Mouse (Mus musculus) heart, adult 11 months (tissue): Measurements from ENCODE around the gene Pcbd2.

Experiments
- DNase-seq: peaks from one replicate; pipeline ENCODE4 v3.0.0; 2022

The Pcbd2 gene

DNA sequence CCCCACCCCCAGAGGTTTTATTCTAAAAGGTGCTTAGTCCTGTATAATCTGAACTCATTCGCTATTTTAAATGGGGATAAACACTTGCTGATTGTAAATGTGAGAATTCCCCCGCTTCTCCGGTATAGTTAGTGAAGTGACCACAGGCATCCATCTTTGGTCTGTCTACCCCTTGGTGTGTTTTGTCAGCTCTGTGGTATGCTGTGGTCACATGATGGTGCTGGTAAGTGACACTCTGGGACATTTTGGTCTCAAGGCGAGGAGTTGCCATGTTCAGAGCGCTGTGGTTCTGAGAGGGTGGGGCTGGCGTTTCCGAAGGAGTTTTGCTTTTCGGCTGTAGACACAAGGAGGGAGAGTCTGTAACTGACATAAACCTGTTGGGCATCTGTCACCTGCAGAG, 10.7 kb downstream of the Pcbd2 start:
- DNase-seq: no peak

DNA sequence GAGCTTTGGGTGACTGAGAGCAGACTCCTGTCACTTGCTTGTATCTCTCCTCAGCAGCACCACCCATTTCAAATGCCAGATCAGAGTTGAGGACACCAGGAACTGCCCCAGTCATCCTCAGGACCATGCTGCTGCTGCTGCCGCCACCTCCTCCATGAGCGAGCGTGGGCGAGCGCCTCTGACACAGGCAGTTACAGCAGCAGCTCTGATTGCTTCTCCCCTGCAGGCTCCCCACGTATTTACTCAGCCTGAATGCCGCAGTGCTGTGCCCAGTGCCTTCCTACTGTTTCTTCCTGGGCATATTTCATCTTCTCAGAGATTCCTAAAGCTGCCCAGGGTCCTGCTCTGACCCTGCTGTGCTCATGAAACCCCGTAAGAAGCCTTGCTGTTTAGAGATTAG, 15.1 kb downstream of the Pcbd2 start:
- no peak for DNase-seq

DNA sequence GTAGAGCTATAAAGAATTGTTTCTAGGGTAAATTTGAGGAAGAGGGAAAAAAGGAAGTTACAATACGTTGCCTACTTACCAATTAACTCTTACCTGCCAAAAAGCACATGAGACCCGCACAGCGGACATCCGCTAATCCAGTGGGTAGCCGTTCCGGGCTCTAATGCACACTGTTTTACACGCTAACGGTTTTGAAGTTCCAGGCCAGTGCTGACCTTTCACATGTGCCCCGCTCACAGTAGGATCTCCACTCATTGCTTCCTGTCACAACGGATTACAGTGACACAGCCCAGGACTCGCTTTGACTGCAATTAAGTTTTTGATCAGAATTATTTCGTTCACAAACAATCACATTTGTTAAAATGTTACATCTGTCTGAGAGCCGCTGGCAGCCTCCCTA, 27.2 kb downstream of the Pcbd2 start:
- DNase-seq: no peak

DNA sequence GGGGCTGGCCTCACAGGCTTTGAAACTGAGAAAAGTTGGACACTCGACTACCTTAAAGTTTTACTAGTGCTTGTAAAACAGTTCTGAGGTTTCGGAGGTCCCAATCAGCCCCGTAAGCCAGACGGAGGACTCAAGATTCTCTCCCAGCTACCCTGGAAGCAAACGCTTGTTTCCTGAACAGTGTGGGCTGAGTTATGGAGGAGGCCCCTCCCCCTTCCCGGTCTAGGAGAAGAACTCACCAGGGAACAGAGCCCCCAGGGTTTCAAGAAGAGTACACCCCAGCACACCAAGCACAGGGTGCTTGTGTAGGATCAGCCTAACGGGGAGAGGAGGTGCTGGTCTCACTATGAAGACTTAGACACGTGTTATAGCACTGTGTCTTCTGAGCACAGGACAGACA, 29.6 kb downstream of the Pcbd2 start:
- no peak for DNase-seq

DNA sequence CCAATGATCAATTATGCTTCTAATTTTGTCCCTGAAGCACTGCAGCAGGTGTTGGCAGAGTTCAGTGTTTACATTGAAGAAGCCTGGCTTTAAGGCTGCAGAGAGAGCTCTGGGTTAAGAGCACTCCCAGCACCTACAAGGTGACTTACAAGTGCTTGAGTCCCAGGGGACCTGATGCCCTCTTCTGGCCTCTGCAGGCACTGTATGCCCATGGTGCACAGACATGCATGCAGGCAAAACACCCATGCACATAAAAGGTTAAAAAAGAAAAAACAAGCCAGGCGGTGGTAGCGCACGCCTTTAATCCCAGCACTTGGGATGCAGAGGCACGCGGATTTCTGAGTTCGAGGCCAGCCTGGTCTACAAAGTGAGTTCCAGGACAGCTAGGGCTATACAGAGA, 30.5 kb downstream of the Pcbd2 start:
- no peak for DNase-seq

DNA sequence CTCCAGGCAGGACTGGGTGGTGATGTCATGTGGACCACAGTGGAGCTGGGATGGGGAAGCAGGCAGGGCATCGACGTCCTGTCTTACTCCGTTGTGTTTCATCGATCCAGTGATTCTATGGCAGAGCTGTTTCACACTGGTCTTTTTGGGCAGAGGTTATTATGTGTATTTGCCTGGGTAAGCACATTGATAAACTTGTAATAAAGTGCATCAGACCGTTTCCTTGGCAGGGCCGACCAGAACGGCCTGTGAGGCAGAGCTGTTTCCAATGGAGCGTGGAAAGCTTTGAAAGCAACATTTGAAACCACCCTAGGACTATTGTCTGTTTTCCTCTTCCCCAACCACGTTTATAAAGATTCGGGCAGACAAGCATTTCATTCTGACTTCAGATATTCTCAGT, 33.4 kb downstream of the Pcbd2 start:
- no peak for DNase-seq

DNA sequence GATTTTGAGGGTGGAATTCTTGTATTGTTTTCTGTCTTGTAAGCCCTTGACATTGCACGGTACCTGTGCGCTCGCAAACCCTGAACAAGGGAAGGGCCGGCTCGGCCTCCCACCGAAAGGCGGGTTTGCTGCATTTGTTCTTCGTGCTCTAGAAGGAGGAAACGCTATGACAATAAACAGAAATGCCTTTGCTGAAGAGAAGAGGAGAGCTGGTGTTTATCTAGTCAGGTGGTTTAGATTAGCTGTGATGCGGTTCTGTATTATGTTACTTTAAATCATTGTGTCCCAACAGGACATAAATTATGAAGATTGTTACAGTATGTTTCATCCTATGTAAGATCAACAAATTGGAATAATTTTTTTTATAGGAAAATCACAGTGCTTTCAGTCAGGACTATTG, 34.3 kb downstream of the Pcbd2 start:
- DNase-seq: no peak

DNA sequence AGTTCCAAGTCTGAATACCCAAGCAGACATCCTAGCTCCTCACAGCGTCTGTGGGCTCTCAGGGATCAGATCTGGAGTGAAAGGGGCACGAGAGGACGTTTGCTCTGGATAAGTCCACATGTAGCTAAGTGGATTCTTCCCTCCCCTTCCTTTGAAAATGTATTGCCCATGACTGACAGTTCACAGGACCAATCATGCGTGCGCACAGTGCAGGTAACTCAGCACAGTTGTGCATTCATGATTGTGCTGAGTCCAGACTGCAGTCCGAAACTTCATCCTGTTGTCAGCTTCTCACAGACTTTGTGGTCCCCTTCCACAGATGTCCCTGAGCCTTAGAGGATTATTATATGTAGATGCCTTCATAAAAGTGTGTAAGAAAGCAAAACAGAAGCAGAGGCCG, 47.2 kb downstream of the Pcbd2 start:
- no peak for DNase-seq

DNA sequence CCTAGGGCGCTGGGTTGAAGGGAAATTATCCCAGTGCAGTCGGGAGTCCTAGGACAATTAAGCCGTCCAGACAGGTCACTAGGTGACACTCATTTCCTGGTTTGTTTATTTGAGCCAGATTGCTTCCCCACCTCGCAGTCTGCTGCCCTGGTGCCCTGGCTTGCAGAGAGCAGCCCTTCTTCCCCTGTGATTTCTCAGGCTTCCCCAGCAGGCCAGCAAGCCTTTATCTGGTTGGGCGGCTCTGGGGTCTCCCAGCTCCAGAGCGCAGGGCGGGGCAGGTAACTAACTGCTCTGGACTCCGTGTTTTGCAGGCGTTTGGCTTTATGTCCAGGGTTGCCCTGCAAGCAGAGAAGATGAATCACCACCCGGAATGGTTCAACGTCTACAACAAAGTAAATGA, 47.9 kb downstream of the Pcbd2 start:
- no peak for DNase-seq

DNA sequence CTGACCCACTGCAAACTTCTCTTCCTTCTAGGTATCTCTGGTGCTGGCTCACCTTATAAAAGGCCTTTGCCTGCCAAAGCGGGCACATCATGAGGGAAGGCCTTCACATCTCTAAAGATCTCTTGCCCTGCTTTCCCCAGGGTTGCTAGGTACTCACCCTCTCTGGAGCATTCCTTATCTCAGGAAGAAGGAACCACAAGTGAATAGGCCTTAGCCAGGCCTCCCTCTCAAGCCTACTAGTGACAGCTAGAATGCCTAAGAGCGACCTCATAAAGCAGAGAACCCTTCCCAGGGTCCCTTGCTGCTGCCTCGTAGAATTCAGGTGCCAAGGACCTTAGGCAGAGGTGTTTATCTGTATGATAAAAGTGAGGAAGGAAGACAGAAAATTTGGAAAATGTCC, 57.1 kb downstream of the Pcbd2 start, which contains the start of gene Catsper3:
Gene Catsper3, plus strand, starts transcription at position 301 of the 400 bp plus-strand sequence.
- no peak for DNase-seq

DNA sequence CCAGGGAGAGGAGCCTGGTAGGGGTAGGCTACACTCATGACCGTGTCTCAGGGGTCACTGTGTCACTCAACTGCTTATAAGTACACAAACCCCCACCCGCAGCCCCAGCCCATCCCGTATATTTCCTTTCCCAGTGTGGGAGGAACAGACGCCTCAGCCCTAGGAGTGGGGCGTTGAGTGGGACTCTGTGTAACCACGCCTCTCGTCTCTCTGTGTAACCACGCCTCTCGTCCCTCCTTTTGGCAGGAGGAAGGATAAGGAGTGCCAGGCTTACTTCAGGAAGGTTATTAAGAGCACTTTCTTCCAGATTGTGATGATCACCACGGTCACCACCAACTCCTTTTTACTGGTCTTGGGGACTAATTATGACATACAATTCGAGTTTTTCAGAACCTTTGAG, 59.0 kb downstream of the Pcbd2 start:
- no peak for DNase-seq

DNA sequence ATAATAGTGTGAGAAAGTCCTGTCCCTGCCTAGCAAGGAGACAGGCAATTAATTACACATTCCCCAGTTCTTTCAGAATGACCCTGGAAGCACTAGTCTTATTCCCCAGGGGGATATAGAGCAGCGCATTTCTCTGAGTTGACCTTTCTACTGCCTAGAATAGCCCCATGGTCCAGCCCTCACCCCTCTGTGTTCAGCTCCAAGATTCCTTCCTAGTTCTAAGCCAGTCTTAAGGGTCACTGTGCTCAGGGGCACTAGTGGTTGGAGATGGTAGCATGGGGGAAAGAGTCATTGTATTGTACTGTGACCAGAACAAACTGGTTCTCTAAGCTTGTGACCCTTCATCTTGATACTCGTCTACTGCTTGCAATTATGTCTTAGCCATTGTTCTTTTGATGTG, 74.1 kb downstream of the Pcbd2 start:
- DNase-seq: no peak

DNA sequence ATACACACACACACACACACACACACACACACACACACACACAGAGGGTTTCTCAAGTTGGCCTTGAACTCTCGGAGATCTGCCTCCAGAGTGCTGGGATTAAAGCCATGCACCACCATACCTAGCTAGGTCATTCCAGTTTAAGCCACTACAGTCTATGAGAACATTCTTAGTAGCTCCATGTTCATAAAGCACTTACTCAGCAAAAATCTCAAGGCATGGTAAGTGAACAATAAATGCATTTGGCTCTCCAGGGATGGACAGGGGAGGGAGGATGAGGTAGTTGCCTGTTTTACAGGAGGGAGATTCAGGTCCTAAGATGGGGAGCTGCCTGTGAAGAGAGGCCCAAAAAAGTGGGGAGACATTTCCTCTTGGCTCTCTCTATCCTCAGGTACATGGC, 76.8 kb downstream of the Pcbd2 start:
- DNase-seq: no peak

DNA sequence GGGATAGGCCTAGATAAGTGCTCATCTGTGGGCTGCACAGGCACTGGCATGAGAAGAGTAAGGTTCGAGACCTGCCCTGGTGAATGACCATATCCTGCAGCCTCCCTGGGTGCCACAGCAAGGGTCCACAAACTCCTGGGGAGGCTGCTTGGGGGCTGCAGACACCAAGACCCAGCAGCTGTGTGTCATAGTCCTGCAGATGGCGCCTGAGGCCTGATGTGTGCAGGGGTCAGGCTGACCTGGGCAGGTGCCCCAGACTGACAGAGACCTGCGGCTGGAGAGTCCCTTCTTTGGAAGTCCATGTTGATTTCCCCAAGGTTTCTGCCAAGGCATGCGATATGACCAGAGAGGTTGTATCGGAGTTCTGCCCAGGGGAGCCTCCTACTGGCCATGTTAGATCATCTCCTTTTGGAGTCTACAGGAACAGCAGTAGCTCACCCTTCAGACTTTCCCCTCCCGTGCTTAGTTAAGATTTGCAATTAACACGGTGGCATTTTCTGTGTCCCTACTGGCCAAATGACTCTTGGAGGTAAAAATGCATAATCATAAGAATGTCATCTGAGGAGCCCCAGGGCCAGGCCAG, 82.0 kb downstream of the Pcbd2 start:
- DNase-seq: peak; percentile 55

DNA sequence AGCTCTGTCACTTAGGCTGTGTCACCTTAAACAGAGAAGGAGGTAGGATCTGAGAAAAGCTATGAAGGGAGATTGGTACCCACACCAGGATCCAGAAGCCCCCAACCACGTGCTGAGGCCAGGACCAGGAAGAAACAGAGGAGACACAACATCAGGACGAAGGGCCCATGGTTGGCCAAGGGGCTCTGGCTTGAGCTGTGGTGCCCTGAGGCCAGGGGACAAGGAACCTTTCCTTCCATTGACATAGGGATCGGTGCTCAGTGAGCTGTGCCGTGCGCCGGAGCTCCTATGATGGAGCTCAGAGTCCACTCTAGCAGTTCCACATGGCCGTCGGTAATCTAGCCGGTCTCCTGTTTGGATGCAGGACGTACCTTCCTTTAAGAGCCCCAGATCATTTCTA, 82.5 kb downstream of the Pcbd2 start:
- peak; percentile 54 for DNase-seq

DNA sequence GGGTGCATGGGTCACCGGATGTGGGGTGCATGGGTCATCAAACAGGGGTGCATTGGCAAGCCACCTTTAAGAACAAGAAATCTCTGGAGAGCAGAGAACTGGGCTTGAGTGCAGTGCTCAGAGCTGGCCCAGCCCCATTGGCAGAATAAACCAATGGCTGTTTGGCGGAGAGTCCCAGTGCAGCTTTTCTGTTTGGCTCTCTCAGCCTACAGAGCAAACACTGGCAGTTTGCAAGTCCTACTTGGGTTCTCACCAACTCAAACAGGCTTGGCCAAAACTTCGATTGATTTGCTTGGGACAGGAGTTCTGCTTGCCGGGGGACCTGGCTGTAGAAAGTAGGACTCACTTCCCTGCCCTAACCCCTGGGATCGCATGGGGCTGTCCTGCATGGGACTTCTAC, 83.8 kb downstream of the Pcbd2 start:
- DNase-seq: no peak

DNA sequence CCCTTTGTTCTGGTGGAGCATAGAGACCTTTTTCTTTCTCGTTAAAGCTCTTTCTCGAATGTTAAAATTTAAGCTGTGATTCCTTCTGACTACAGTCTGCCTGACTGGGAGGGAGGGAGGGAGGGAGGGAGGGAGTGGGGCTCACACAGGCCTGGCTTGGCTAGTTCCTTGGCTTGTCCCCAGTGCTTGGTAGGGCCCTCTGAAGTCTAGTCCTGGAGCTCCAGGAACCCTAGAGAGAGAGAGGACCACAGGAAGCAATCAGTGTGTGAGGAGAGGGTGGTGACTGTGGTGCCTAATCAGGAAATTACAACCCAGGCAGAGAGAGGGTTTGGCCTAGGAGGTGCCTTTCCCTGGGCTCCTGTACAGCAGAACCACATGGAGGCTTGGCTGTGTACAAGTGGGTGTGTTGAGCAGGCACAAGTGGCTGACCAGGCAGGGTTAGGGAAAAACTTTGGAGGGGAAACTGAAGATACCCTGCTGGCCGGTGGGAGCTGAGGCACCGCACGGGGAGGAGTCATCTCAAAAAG, 86.4 kb downstream of the Pcbd2 start:
- no peak for DNase-seq

DNA sequence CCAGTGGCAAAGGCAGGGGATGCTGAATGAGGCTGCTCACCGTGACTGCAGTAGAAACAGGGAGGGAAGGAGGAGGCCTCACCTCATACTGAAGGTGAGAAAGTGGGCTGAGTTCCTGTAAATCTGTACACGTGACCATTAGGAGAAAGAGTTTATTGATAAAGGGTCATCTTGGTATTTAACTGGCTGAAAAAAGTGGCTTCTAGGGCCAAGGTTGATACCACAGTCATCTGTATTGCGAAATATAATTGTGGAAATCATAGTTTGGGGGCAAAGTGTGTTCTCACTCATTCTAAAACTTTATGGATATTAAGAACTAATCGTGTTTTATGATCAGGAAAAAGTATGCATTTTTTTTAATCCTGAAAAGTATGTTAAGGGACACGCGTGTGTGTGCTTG, 87.7 kb downstream of the Pcbd2 start:
- DNase-seq: no peak

DNA sequence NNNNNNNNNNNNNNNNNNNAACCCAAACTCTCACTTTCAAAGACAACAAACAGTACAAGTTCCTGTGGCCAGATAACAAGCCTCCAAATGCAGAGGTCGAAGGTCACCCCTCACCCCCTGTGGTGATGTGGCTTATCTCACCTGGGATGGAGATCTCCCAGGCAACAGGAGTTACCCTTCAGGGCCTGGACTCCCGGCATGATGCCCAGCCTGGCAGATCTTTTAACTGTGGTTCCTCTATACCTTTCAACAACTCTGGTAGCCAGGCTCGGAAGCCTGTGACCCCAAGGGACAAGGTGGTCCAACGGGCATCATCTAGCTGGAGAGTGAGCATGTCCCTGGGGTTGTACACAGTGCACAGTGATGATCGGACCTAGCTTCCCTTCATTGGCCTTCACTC, 95.3 kb downstream of the Pcbd2 start:
- no peak for DNase-seq

DNA sequence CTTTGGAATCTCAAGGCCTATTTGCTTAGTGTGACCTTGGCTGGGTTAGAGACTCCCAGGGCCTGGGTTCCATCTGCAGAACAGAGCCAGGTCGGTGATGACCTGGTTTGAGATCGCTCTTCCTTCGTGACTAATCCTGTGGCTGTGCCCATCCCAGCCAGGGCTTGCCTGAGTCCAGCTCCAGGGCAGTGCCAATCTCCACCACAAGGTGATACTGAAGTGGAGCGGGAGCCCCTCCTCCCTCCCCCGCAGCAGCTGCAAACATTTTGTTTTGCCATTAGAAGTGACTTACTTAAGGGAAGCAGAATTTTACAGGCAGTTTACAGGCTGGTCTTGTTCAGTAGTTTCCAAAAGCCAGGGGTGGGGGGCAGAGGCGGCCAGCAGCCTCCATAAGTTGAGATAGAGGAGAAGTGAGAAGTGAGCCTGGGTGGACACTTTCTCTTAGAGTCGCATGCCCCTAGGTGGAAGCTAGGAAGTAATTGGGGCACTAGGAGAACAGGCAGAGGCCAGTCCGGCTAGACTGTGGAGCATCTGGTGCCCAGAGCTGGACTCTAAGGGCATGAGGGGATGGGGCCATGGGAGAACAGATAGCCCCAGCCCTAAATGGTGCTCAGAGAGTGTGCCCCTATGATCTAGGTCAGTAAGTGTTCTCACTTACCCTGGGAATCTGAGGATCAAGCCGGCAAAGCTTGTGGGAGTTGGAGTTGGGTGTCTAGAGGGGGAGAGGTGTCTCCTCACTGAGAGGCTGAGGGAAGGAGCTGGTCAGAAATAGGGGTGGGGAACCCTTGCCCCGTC, 97.2 kb downstream of the Pcbd2 start:
- no peak for DNase-seq

DNA sequence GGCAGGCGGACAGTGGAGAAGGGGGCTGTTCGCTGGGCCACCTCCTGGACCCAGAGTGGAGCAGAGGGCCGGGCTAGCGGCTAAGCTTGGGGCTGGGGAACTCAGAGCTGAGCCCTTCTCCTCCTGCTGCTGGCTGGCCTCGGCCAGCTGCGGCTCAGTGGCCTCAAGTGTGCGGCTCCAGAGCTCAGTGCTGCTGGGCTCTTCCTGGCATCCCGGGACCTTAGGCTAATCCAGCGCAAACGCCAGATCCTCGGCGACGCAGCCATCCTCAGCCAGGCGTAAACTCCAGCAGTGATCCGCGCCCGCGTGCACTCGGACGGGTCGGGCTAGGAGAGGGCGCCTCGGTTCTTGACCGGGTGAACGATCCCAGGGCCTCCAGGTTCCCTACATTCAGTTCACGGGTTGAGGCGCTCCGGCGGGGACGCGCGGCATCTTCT, 98.1 kb downstream of the Pcbd2 start:
- no peak for DNase-seq

DNA sequence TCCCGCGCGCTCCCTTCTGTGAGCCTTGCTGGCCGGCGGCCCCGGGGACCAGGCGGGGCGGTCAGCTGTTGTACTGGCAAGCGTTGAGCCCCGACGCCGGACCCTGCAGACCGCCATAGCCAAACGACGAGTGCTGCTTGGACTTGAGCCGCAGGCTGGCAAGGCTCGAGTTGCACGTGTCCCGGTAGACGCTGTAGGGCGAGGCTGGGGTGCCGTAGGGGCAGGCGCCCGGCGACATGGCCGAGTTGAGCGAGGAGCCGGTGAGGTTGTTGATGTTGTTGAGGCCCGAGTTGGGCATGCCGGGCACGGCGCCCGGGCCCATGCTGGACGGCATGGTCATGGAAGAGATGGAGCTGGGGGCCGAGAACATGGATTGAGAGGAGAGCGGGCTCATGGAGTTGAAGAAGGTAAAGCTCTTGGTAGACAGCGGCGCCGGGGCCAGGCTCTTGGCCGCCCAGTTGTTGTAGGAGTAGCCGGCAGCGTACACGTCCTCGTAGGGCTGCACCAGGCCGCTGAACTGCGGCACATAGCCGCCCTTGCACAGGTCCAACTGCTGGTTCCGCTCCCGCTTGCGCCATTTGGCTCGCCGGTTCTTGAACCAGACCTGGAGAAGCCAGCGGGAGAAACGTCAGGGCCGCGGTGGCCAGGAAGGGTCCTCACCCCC, 99.0 kb downstream of the Pcbd2 start:
- DNase-seq: peak; percentile 87
